Mouse (Mus musculus) left cerebral cortex, postnatal 25 days (tissue): ENCODE data around the gene Nrp2. TPM values are rescaled to one million over a fixed set of nuclear protein-coding genes. Genes with fewer than 3 reads are reported as not detected.

Source experiments
- DNase-seq, 2 experiments: peaks; one replicate each; pipeline ENCODE4 v3.0.0; 2022; ENCODE audit warnings: low spot score in 2 of 2, mixed read lengths in 1 of 2
- intact Hi-C: fragments of 180-260 bp; cut with DNase I; formaldehyde crosslinking; loops from one replicate; pipeline ENCODE4 v1.15.1; 2025
- total RNA-seq, 2 experiments: library from RNA; stranded (reverse); gene quantifications; 2 replicates each; pipeline ENCODE4 v1.2.3; 2021

Nrp2 gene
- total RNA-seq, 2 experiments from 2014 or later: 26.1 to 36.8 TPM

DNA sequence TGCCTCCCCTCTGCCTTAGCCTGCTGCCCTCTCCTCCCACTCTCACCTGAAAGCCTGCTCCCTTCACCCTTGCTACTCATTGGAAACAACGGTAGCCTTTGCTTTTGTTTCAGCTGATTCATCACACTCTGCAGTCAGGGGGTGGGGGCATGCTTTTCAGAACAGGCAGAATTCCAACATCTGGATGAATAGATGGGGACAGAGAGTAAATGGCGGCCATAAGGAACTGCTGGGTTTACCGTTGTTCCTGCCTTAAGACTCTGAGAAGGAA, 70.8 kb downstream of the Nrp2 start:
- intact Hi-C loops: loop anchor here (10.0 kb wide), 1 partner anchor 849 kb away; no protein-coding TSS in a partner anchor
- DNase-seq: no peak

GRCm38 (mm10) chr1:62774288-62775218, 71.5 kb downstream of the Nrp2 start:
- intact Hi-C loops: loop anchor here (10.0 kb wide), 1 partner anchor 850 kb away; no protein-coding TSS in a partner anchor
- no peak for DNase-seq

DNA sequence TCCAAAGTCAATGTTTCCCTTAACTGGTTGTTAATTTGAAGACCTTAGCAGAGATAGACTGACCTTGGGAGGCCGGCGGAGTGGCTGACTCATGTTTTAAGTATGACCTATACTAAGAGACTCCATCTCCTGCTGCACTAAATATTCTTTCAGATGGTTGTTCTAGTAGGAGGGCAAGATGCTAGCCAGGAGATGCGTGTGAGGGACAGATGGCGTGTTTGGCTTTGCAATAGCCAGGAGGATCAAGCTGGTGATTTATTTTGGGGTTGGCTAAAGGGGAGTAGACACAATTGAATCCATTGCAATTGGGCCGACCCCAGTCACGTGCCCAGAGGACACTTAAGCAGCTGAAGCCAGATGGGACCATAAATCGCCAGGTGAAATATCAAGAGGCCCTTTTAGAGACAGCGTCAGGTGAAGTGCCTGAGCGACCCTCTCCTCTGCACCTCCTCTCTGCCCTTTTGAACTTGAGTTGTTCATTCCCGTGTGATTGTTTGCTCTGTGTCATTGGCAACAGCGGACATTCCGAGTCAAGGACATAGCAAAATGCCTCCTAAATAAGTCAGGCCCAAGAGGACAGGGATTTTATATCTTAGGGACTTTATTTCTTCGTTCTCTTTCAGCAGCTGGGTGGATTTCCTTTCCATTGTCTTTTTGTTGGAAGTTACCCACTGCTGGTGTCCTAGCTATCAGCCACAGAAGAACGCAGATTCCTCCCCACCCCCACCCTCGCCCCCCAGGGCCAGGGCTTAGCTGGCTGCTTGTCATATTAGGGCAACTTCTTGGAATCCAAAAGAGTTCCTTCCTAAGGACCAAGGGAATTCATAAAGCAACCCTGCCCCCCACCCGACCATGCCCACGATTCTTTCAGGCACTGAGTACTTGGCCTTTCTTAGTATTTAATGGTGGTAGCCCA, 74.5 kb downstream of the Nrp2 start:
- DNase-seq: peak in 1 of 2 experiments; percentile 14
- intact Hi-C loops: loop anchor here (10.0 kb wide), 1 partner anchor 853 kb away; no protein-coding TSS in a partner anchor

DNA sequence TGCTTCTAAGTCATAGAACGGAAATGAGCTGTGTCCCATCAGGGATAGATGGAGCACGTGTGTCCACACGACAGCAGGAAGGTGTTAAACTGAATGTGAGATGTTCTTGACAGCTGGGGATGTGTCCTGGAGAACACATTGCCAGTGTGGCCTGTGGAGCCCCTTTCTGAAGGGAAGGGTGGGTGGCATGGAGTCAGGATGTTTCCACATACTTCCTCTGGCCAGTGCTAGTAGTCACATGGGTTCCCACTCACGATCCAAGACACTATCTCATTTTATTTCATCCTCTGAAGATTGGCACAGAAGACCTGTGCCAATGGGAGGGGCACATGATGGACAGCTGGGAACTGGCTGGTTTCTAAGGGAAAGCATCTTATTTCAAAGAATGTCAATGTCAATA, 75.8 kb downstream of the Nrp2 start:
- intact Hi-C loops: loop anchor here (10.0 kb wide), 1 partner anchor 854 kb away; no protein-coding TSS in a partner anchor
- DNase-seq: no peak

DNA sequence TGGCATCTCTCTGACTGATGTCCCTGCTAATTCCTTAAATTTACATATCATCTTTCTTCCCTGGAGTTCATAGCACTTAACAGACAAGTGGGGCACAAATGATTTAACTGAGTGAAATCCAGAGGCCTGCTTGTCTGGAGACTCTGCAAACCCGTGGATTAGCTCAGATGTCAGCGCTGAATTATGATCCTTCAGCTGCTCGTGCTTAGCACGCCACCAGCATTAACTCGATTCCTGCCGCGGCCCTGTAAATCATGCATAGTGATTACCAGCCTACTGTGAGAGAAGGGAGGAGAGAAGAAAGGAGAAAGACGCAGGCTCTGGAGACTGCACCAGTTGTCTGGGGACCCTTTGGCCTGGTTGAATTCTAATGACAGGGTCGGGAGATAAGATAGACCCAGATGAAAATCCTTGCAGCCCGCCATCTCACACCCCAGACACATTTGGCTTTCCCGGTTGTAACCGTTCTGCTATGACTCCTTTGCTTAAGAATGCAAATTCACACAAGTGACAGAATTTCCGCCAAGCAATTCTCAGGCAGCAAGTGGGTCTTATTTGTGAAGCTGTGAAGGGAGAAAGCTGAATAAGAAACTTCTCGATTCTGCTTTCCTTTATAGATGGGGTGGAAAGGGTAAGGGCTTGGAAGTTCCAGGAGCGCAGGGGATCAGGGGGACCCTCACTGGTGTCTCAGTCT, 77.1 kb downstream of the Nrp2 start:
- no peak for DNase-seq
- intact Hi-C loops: no loop called here

DNA sequence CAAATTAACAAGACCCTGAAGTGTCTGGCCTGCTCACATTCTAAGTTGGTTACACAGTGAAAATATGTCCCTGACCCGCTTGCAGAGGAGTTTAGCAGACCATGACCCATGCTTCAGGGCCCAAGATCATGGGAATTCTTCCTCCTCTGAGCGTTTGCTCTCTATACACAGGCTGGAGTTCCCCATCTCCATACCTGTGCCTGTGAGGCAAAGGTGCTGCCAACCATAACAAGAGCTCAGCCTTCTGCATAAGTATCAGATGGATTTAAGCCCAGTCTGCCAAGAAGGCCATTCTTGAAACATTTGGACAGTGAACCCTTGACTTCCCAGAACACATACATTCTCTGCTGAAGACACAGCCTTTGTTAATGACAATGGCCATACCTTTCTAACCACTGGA, 79.1 kb downstream of the Nrp2 start:
- intact Hi-C loops: no loop called here
- DNase-seq: no peak

DNA sequence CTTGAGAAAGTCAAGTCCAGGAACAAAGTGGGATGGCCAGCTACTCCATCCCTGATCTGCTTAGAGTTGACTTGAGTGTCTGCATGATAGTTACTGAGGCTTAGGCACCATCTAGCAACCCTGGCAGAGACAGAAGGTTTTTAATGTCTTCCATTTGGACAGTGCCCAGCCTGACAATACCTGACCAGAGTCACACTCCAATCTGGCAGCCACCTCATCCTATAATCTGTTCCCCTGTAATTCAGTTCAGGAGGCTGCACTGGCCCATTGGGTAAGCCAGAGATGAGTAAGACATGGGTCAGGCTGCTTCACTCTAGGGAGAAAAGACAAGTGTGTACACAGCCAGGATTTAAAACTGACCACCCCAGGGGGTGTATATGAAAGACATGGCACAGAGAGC, 79.5 kb downstream of the Nrp2 start:
- intact Hi-C loops: no loop called here
- no peak for DNase-seq

GRCm38 (mm10) chr1:62783354-62784083, 80.4 kb downstream of the Nrp2 start:
- DNase-seq: no peak
- intact Hi-C loops: no loop called here

- no peak for DNase-seq
- intact Hi-C loops: no loop called here
These were observed 81.0 kb downstream of the Nrp2 start for GRCm38 (mm10) chr1:62784084-62784392.

DNA sequence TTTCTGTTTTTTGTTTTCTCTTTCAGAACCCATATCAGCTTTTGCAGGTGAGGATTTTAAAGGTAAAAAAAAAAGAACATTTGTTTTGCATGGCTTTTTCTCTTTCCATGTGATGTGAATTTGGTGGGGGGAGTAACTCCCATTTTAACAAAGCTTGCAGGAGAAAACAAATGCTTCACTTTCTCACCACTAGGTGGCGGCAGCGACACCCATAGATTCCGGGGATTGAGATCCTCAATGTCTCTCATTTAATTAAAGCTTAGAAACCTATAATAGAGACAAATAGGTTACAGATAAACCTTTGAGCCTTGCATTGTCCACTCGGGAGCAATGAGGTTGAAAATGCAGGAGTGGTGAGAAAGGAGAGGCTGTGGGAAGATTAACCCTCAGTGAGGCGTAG, 83.2 kb downstream of the Nrp2 start:
- intact Hi-C loops: loop anchor here (2.0 kb wide), 2 partner anchors 143 to 179 kb away; no protein-coding TSS in a partner anchor
- DNase-seq: peak; percentile 77 to 78

DNA sequence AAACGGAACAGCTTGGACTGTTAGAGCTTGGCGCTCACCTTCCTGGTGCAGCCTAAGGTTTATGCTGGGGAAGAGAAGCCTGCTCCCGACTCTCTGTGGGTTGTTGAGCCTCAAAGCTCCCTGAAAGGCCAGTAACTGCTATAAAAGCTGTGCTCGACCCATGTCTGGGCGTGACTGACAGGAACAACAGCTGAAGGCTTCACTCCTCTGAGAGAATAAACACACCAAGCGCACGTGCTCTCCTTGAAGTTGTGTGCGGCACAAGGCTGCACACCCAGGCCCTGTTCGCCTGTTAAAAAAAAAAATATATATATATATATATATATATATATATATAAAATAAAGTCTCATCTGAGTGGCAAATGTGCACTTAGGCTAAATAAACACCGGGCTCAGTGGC, 84.5 kb downstream of the Nrp2 start:
- intact Hi-C loops: loop anchor here (2.0 kb wide), 2 partner anchors 141 to 177 kb away; no protein-coding TSS in a partner anchor
- DNase-seq: no peak

DNA sequence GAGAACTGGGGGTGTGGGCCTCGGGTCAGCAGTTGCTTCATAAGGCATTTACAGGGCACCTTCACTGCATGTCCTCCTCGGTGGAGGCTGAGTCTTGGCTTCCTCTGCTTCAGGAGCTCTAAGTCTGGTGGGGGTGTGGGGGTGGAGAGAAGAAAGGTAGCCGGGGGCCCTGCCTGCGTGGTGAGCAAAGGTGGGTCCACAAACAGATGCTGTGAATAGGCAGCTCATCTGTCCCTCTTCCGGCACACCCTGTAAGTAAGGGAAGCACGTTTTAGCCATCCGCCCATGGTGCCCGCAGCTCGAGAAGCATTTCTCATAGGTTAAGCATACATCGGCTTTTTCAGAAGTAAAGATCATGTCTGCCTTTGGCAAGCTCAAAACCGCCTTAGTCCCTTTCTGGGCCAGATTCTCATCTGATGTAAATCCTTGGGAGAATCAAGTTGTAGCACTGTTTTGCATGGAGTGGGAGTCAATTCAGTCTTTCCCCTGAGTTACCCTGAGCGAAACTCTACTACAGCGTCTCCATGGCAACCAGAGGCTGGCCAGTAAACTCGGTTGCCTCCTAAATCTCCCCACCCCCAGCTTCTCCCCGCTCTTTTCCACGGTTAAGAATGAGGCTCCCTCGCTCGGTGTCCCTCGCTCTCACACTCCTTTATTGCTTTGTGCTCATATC, 91.3 kb downstream of the Nrp2 start:
- intact Hi-C loops: loop anchor here (2.0 kb wide), 1 partner anchor 134 kb away; no protein-coding TSS in a partner anchor
- peak; percentile 75 to 94 for DNase-seq

DNA sequence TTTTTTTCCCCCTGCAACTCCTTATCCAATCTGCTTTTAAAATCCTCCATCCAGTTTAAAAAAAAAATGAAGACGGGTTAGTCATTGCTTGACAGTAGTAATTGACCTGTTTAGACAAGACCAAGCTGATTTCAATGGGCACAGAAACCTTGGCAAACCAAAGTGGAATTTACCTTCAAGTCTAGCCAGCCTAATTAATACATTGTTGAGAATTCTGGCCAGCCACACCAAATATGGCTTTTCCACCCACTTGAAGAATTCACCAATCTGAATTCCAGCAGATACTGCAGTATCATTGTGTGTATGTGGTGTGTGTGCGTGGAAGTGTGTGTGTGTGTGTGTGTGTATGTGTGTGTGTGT, 91.8 kb downstream of the Nrp2 start:
- intact Hi-C loops: loop anchor here (2.0 kb wide), 1 partner anchor 134 kb away; no protein-coding TSS in a partner anchor
- DNase-seq: no peak

DNA sequence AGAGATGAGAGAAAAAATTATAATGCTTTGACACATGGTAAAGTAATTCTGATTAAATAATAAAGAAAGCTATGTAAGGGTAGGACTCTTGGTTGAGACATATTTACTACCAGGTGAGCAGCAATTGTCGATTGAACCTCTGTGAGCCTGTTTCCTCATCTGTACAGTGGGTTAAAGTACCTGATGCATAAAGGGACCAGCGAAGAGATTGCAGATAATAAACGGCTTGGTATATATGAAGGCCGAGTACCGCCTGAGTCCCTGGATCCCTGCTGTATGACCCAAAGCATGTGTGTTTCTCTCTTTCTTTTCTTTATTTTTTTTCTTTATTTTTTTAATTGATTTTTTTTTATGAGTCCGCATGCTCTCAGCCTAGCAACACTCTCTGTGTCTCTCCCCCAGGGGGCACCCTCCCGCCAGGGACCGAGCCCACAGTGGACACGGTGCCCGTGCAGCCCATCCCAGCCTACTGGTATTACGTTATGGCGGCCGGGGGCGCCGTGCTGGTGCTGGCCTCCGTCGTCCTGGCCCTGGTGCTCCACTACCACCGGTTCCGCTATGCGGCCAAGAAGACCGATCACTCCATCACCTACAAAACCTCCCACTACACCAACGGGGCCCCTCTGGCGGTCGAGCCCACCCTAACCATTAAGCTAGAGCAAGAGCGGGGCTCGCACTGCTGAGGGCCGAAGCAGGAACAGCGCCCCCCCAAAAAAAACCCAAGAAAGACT, 92.4 kb downstream of the Nrp2 start:
- peak in 1 of 2 experiments; percentile 55 for DNase-seq
- intact Hi-C loops: loop anchor here (2.0 kb wide), 1 partner anchor 133 kb away; no protein-coding TSS in a partner anchor

GRCm38 (mm10) chr1:62796038-62796647, 93.1 kb downstream of the Nrp2 start:
- intact Hi-C loops: no loop called here
- DNase-seq: no peak

DNA sequence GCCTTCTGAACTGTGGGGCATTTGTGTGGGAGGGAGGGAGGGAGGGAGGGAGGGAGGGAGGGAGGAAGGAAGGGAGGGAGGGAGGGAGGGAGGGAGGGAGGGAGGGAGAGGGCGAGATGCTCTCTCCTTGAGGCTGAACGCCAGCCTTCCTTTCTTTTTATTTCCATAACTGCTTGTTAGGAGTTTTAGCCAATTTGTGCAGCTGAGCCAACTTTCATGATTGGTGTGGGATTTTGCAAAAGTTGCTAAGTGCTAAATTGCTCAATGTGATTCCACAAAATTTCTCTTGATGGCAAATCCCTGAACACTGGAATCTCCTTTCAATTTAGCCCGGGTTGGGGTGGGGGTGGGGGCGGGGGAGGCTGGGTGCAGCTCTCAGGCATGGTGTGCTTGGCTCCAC, 96.3 kb downstream of the Nrp2 start:
- DNase-seq: no peak
- intact Hi-C loops: no loop called here

- intact Hi-C loops: no loop called here
- no peak for DNase-seq
These were observed 97.3 kb downstream of the Nrp2 start for GRCm38 (mm10) chr1:62800351-62800750.

- DNase-seq: no peak
- intact Hi-C loops: no loop called here
These were observed 98.3 kb downstream of the Nrp2 start for GRCm38 (mm10) chr1:62801429-62801828.
